Mouse (Mus musculus) mesoderm, embryonic 11.5 days (tissue): ENCODE measurements at regions not wholly inside any gene's neighbourhood (a gene's known extent, or its start where the extent isn't known, plus 50 kb on each side); places are given as distances from the start of the nearest gene placed in this dataset.
"Not testable (repeated sequence)": the region's sequence is repeated elsewhere in the genome, so short reads cannot be mapped to it uniquely, and the experiment has no call there.

Source experiments
- DNase-seq: peaks from one replicate; pipeline ENCODE4 v3.0.0-alpha.2; 2012; ENCODE audit warnings: low read depth, low spot score

GRCm38 (mm10) chr9:83728428-83728827 is 77.6 kb downstream of the Elovl4 start:
- no peak for DNase-seq

- DNase-seq = peak; percentile 85
These were observed 78.5 kb downstream of the Elovl4 start for GRCm38 (mm10) chr9:83727462-83728189.

- DNase-seq = no peak
These were observed 79.1 kb downstream of the Elovl4 start for GRCm38 (mm10) chr9:83726979-83727378.

GRCm38 (mm10) chr9:83726105-83726504 is 80.0 kb downstream of the Elovl4 start:
- DNase-seq = no peak

GRCm38 (mm10) chr9:83725545-83725944 is 80.5 kb downstream of the Elovl4 start:
- DNase-seq = no peak

- no peak for DNase-seq
These were observed 85.1 kb downstream of the Elovl4 start for GRCm38 (mm10) chr9:83720982-83721381.

GRCm38 (mm10) chr9:83719811-83720210 is 86.3 kb downstream of the Elovl4 start:
- no peak for DNase-seq

GRCm38 (mm10) chr9:83718084-83718483 is 88.0 kb downstream of the Elovl4 start:
- not testable (repeated sequence) for DNase-seq

- DNase-seq = no peak
These were observed 89.8 kb downstream of the Elovl4 start for GRCm38 (mm10) chr9:83716101-83716763.

GRCm38 (mm10) chr9:83707361-83707760 is 98.7 kb downstream of the Elovl4 start:
- DNase-seq = no peak

GRCm38 (mm10) chr9:83706071-83706470 is 100.0 kb downstream of the Elovl4 start:
- no peak for DNase-seq

- DNase-seq = no peak
These were observed 101.9 kb downstream of the Elovl4 start for GRCm38 (mm10) chr9:83704186-83704585.

GRCm38 (mm10) chr9:83700916-83701315 is 105.2 kb downstream of the Elovl4 start:
- no peak for DNase-seq

- no peak for DNase-seq
These were observed 106.0 kb downstream of the Elovl4 start for GRCm38 (mm10) chr9:83700056-83700455.

- peak; percentile 73 for DNase-seq
These were observed 114.5 kb downstream of the Elovl4 start for GRCm38 (mm10) chr9:83691332-83692198.
